Comparison of ENCODE assay signal across 28 mouse cellular contexts in genomic region chr1:19681024-19681778, GRCm38 (mm10).
DNase-seq lines count a peak whose midpoint lies in the region; ATAC-seq lines count a peak whose summit lies in the region.
"Had no signal": no experiment of that assay in that cellular context is flagged by ENCODE, and none has a peak within 500 bp of the region (broad histone marks: within the 10 kb centered on the region; RNA-seq: fewer than 3 reads in every experiment).

No protein-coding gene starts in this region.

- no peak for ATAC-seq in hindbrain, embryonic 13.5 days (ENCODE audit: low FRiP score)
- peak; percentile 46; the same call in 1 of the 2 replicates for ATAC-seq in midbrain, embryonic 14.5 days (ENCODE audit: low FRiP score, low TSS enrichment)
- ATAC-seq: activated CD4-positive, CD25-positive, alpha-beta regulatory T cell, adult 4 months; forebrain, embryonic 13.5 days had no signal

- H3K4me3 ChIP-seq in hindbrain, embryonic 10.5 days = no peak overlapping the region
- H3K4me3 ChIP-seq in hindbrain, embryonic 13.5 days = no peak overlapping the region
- H3K4me3 ChIP-seq in midbrain, embryonic 14.5 days (replicated peaks; ENCODE audit: low read depth, low read length) = no peak overlapping the region
- H3K4me3 ChIP-seq: forebrain, embryonic 13.5 days; gastrocnemius, adult 2 months; kidney, embryonic 15.5 days; limb, embryonic 10.5 days; liver, embryonic 15.5 days; lung, embryonic 15.5 days; megakaryocyte, embryonic 14.5 days; myocyte; stomach, embryonic 15.5 days had no signal

- H3K9me3 ChIP-seq in hindbrain, embryonic 10.5 days = no peaks in the 10 kb centered on the region
- no peaks in the 10 kb centered on the region for H3K9me3 ChIP-seq in hindbrain, embryonic 13.5 days
- no peaks in the 10 kb centered on the region for H3K9me3 ChIP-seq in midbrain, embryonic 14.5 days (ENCODE audit: control insufficient read depth, low read length)
- H3K9me3 ChIP-seq: forebrain, embryonic 13.5 days; kidney, embryonic 15.5 days; limb, embryonic 10.5 days; liver, embryonic 15.5 days; lung, embryonic 15.5 days; megakaryocyte, embryonic 14.5 days; stomach, embryonic 15.5 days had no signal

- H3K36me3 ChIP-seq in hindbrain, embryonic 10.5 days = no peaks in the 10 kb centered on the region
- no peaks in the 10 kb centered on the region for H3K36me3 ChIP-seq in hindbrain, embryonic 13.5 days
- H3K36me3 ChIP-seq in midbrain, embryonic 14.5 days (ENCODE audit: control insufficient read depth, insufficient read depth, low read length) = no peaks in the 10 kb centered on the region
- H3K36me3 ChIP-seq: kidney, embryonic 15.5 days; limb, embryonic 10.5 days; liver, embryonic 15.5 days; lung, embryonic 15.5 days; stomach, embryonic 15.5 days had no signal

- DNase-seq in hindbrain, embryonic 10.5 days (ENCODE audit: low spot score) = peak; percentile 35
- DNase-seq in retina, postnatal 1 day = peak; percentile 5
- no peak for DNase-seq in retina, embryonic 14.5 days (ENCODE audit: low spot score)
- peak; percentile 39 for DNase-seq in midbrain, embryonic 14.5 days
- no peak for DNase-seq in left cerebral cortex, adult 9 months (ENCODE audit: low spot score in 2 of 2)
- no peak for DNase-seq in urinary bladder, postnatal 10 days (ENCODE audit: low spot score)
- DNase-seq in layer of hippocampus, adult 9-11 months = no peak
- DNase-seq: adrenal gland, adult 8-10 months; cerebellum, adult 2 months; cerebellum, postnatal 25 days; gastrocnemius, adult 2 months; heart, postnatal 36 days; kidney, adult 11 months; kidney, postnatal 4 days; liver; lung, postnatal 36 days; right cerebral cortex, postnatal 4 days; thymus, postnatal 25 days had no signal

- no peak overlapping the region for H3K9ac ChIP-seq in hindbrain, embryonic 13.5 days
- H3K9ac ChIP-seq in midbrain, embryonic 14.5 days (replicated peaks; ENCODE audit: low read length) = no peak overlapping the region
- H3K9ac ChIP-seq: forebrain, embryonic 13.5 days; kidney, embryonic 15.5 days; liver, embryonic 15.5 days; lung, embryonic 15.5 days; stomach, embryonic 15.5 days had no signal

- H3K4me2 ChIP-seq in hindbrain, embryonic 13.5 days = no peak overlapping the region
- H3K4me2 ChIP-seq in midbrain, embryonic 14.5 days (ENCODE audit: low read length) = no peak overlapping the region
- H3K4me2 ChIP-seq: forebrain, embryonic 13.5 days; kidney, embryonic 15.5 days; liver, embryonic 15.5 days; lung, embryonic 15.5 days; stomach, embryonic 15.5 days had no signal

- 37% methylated on average over 12 of the region's 12 CpGs for WGBS in hindbrain, embryonic 10.5 days
- 27% methylated on average over 12 of the region's 12 CpGs for WGBS in hindbrain, embryonic 13.5 days
- 52% methylated on average over 12 of the region's 12 CpGs for WGBS in midbrain, embryonic 14.5 days

- no peaks in the 10 kb centered on the region for H3K27me3 ChIP-seq in hindbrain, embryonic 10.5 days (ENCODE audit: insufficient read depth, poor library complexity, severe bottlenecking)
- no peaks in the 10 kb centered on the region for H3K27me3 ChIP-seq in hindbrain, embryonic 13.5 days
- H3K27me3 ChIP-seq in midbrain, embryonic 14.5 days (ENCODE audit: control insufficient read depth, insufficient read depth, low read length) = no peaks in the 10 kb centered on the region
- H3K27me3 ChIP-seq: forebrain, embryonic 13.5 days; kidney, embryonic 15.5 days; liver, embryonic 15.5 days; lung, embryonic 15.5 days; megakaryocyte, embryonic 14.5 days; stomach, embryonic 15.5 days had no signal

- peaks cover 8% of the 10 kb centered on the region; the same call in 1 of the 2 replicates for H3K4me1 ChIP-seq in hindbrain, embryonic 10.5 days (replicated peaks)
- no peaks in the 10 kb centered on the region for H3K4me1 ChIP-seq in hindbrain, embryonic 13.5 days (replicated peaks)
- no peaks in the 10 kb centered on the region for H3K4me1 ChIP-seq in midbrain, embryonic 14.5 days (ENCODE audit: control insufficient read depth, insufficient read depth, low read length)
- H3K4me1 ChIP-seq: forebrain, embryonic 13.5 days; kidney, embryonic 15.5 days; limb, embryonic 10.5 days; liver, embryonic 15.5 days; lung, embryonic 15.5 days; megakaryocyte, embryonic 14.5 days; stomach, embryonic 15.5 days had no signal

- no peak overlapping the region for H3K27ac ChIP-seq in hindbrain, embryonic 10.5 days
- H3K27ac ChIP-seq in hindbrain, embryonic 13.5 days = no peak overlapping the region
- H3K27ac ChIP-seq in midbrain, embryonic 14.5 days (replicated peaks; ENCODE audit: low read depth, low read length) = no peak overlapping the region
- H3K27ac ChIP-seq: forebrain, embryonic 13.5 days; gastrocnemius, adult 2 months; kidney, embryonic 15.5 days; limb, embryonic 10.5 days; liver, embryonic 15.5 days; lung, embryonic 15.5 days; stomach, embryonic 15.5 days had no signal

Comparison
In these comparisons a context has a peak if more than half of its experiments do, and no peak if none do; other contexts are left out.
1. DNase-seq: peak in hindbrain, embryonic 10.5 days (single experiment), retina, postnatal 1 day (single experiment) and midbrain, embryonic 14.5 days (single experiment); none in retina, embryonic 14.5 days (single experiment), left cerebral cortex, adult 9 months (0 of 2), urinary bladder, postnatal 10 days (single experiment) and layer of hippocampus, adult 9-11 months (single experiment).